Mouse (Mus musculus) thymus, postnatal 4 days (tissue): ENCODE measurements around the gene Casq2.

Experiments used
- DNase-seq: peaks from one replicate; pipeline ENCODE4 v3.0.0; 2021

Casq2 gene

GRCm38 (mm10) chr3:102166287-102166620 is 80.0 kb downstream of the Casq2 start:
- no peak for DNase-seq

GRCm38 (mm10) chr3:102166794-102167193 is 80.6 kb downstream of the Casq2 start:
- no peak for DNase-seq

GRCm38 (mm10) chr3:102167555-102168210 is 81.5 kb downstream of the Casq2 start:
- no peak for DNase-seq

- no peak for DNase-seq
Measured at GRCm38 (mm10) chr3:102169197-102169905, 83.1 kb downstream of the Casq2 start.

GRCm38 (mm10) chr3:102174118-102174865 is 88.1 kb downstream of the Casq2 start:
- no peak for DNase-seq

GRCm38 (mm10) chr3:102175701-102176100 is 89.5 kb downstream of the Casq2 start:
- DNase-seq, result no peak

DNA sequence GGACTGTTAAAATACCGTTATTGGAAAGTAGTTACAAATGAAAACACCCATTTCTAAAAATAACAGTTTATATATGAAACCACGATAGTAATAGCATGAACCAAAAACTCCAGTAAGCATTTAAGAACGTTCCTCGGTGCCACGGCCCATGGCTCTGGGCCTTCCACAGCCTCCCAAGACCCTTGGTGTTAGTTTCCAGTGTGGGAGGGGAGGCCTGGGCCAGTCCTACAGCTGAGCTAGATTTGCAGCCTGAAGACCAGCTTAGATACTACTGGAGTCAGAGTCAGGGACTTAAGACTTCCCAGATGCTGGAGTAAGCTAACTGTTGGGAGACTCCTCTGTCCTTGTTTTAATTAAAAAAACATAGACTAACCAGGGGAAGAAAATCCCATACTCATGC is 89.9 kb downstream of the Casq2 start:
- no peak for DNase-seq

DNA sequence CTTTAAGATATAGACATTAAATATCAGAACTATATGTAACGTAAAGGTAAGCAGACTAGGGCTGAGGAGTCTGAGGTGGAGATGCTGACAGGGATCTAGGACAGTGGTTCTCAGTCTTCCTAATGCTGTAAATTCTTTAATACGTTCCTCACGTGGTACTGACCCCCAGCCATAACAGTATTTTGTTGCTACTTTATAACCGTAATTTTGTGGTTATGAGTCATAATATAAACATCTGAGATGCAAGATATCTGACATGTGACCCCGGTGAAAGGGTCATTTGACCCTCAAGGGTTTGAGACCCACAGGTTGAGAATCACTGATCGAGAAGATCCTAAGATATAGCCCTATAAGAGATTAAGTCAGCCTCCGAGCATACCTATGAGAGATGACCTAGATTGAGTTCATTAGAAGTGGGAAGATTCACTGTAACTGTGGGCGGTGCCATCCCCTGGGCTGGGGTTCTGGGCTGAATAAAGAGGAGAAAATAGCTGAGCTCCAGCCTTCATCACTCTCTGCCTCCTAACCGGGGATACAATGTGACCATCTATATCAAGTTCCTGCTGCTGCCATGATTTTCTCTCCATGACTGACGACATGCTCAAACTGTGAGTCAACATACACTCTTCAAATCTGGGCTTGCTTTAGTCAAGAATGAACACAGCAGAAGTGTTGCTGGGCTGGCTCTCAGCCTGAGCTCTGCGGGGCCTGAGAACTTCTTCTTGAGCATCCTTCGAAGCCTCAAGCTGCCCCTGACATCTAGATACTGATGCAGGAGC is 91.8 kb downstream of the Casq2 start:
- no peak for DNase-seq

DNA sequence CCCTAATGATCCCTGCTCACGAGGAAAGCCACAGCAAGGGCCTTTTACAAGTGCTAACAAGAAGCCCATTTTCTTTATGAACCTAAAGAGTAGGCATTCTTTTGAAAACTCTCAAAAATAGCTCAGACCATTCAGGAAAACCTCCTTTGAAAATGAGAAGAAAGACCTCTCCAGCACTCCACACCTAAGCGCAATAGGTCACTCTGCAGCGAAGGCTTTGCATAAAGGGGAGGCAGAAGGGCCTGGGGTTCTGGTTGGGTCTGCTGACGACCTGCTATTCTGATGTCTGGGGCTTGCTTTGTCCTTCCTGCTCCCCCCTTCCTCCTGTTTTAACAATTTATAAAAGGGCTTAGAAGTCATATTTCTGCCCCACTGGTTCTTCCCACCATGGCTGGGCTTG is 93.7 kb downstream of the Casq2 start:
- DNase-seq, result no peak

GRCm38 (mm10) chr3:102180746-102181145 is 94.5 kb downstream of the Casq2 start:
- no peak for DNase-seq

DNA sequence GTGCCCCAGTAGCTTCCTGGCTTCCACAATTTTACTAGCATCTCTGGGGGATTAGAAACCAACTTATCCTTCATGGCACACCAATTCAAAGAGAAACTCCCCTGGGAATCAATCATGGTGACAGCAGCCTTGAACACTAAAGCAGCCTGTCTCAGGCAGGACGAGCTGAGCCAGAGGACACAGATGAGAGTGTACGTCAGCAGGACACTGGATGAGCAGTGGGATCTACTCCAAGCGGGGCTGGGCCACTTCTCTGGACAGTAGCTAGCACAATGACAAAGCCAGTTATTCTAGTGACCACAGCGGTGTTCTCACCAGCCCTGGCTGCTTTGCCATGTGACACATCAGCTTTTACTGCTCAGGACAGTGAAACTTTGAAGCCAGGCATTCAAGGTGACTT is 95.0 kb downstream of the Casq2 start:
- no peak for DNase-seq

- no peak for DNase-seq
Measured at GRCm38 (mm10) chr3:102182601-102183000, 96.4 kb downstream of the Casq2 start.

DNA sequence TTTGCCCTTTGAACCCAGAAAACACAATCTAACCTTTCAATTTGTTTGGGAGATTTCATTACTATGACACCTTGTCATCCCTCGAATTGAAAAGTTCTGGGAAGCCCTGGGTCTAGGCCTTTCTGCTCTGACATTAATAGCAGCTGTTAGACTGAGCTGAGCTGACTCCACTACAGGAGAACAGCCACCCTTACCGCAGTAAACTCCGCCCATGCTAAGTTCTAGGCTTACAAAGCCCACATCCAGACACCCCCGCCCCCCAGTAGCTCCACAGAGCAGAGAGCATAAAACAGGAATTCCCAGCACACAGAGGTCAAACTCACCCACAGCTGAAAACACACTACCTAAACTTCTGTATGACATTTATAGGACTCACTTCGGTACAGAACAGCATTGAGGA is 98.5 kb downstream of the Casq2 start:
- DNase-seq, result no peak

- DNase-seq, result no peak
Measured at GRCm38 (mm10) chr3:102187401-102187800, 101.2 kb downstream of the Casq2 start.

DNA sequence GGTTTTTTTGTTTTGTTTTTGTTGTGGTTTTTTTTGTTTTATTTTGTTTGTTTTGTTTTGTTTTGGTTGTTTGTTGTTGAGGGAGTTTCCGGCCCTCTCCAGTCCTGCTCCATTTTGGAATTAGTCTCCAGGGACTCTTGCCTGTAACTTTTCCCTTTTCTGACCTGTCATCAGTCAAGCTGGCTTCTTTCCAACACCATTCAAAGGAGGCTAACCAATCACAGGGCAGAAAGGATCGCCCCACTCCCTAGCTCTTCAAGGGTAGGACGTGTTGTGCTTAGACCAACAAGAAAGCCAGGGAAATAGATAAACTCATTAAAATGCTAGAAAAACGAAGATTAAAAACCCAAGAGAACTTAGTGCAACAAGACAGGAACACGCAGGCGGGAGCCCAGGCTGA is 102.8 kb downstream of the Casq2 start:
- no peak for DNase-seq

- no peak for DNase-seq
Measured at GRCm38 (mm10) chr3:102190015-102190414, 103.8 kb downstream of the Casq2 start.

DNA sequence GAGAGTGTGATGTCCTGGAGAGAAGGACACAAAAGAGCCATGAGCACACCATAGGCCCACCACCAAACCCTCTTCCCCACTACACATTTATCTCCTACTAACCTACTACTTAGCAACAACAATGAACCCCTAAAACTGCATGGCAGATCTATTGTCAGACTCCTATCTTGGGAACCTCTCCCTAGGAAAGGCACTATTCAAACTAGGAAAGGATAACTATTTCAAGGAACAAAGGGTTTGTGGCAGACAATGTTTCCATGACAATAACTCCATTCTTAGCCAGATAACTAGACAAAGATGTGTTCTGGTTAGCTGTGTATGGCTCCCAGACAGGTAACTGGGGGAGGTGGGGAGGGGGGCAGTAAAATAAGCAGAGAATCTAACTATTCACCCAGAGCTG is 104.4 kb downstream of the Casq2 start:
- no peak for DNase-seq

- no peak for DNase-seq
Measured at GRCm38 (mm10) chr3:102191575-102191974, 105.4 kb downstream of the Casq2 start.

- DNase-seq, result no peak
Measured at GRCm38 (mm10) chr3:102192621-102193020, 106.4 kb downstream of the Casq2 start.

DNA sequence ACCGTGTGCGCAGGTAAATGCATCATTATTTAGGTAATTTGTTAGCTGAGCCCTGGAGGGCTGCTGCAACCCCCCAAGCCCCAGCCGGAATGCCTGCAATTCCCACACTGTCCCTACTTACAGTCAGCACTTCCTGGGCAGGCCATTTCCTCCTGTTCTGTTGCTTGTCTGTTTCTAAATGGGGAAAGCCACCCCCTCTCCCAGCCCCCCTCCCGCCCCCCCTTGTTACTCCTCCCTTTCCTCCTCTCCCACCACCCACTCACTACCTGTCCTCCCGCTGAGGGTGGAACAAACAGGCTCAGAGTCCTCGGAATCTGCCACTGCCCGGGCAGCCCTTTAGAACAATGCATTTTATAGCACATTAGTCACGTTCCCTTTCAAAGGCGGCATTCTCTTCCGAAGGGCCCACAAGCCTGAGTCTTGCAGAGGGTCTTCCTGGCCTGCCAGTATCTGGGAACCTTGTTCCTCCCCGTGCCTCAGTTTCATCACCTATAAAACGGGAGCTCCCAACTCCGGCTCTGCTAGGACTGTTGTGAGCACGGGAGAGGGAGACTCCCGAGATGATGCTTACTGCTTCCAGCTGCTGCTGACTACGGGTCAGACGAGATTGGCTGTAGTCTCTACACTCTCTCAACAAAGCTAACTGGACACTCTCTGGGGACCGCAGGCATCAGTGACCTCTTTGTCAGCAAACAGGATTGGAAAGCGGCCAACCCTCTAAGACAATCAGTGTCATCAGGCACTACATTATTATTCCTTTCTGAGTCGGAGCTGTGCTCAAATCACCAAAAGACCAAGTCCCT is 107.5 kb downstream of the Casq2 start:
- DNase-seq, result no peak

GRCm38 (mm10) chr3:102194291-102195051 is 108.3 kb downstream of the Casq2 start:
- no peak for DNase-seq

GRCm38 (mm10) chr3:102195762-102196161 is 109.5 kb downstream of the Casq2 start:
- no peak for DNase-seq
